Comparison of ENCODE assay signal across 9 mouse cellular contexts in genomic region chr1:72869681-72870614, GRCm38 (mm10). TPM values are rescaled to one million over a fixed set of nuclear protein-coding genes. Genes with fewer than 3 reads are reported as not detected.
DNase-seq lines count a peak whose midpoint lies in the region; ATAC-seq and TF ChIP-seq lines count a peak whose summit lies in the region.
"Had no signal": no experiment of that assay in that cellular context is flagged by ENCODE, and none has a peak within 500 bp of the region (broad histone marks: within the 10 kb centered on the region; RNA-seq: fewer than 3 reads in every experiment).

No protein-coding gene starts in this region.

- H3K4me2 ChIP-seq in intestine, postnatal 0 days (replicated peaks; ENCODE audit: low read depth) = peak overlapping the region; percentile 83
- H3K4me2 ChIP-seq in limb, embryonic 15.5 days = peak overlapping the region; percentile 81
- H3K4me2 ChIP-seq in midbrain, embryonic 15.5 days = peak overlapping the region; percentile 99
- peak overlapping the region; percentile 83 for H3K4me2 ChIP-seq in stomach, embryonic 14.5 days (replicated peaks; ENCODE audit: low read depth, low read length)

- ATAC-seq in cerebellum, adult (ENCODE audit: insufficient number of reproducible peaks, low FRiP score, low TSS enrichment) = no peak
- ATAC-seq in intestine, postnatal 0 days = peak; percentile 34; the same call in 1 of the 2 replicates
- peak; percentile 35; the same call in 1 of the 2 replicates for ATAC-seq in limb, embryonic 15.5 days (ENCODE audit: insufficient number of reproducible peaks, low FRiP score, low TSS enrichment, low read depth)
- no peak for ATAC-seq in midbrain, embryonic 15.5 days (replicated peaks)
- peak; percentile 7; the same call in 1 of the 2 replicates for ATAC-seq in stomach, embryonic 14.5 days (ENCODE audit: insufficient number of reproducible peaks, insufficient read depth, low FRiP score, low read depth)

- 8% methylated on average over 22 of the region's 22 CpGs for WGBS in intestine, postnatal 0 days
- 5% methylated on average over 22 of the region's 22 CpGs for WGBS in limb, embryonic 15.5 days
- 5% methylated on average over 22 of the region's 22 CpGs for WGBS in midbrain, embryonic 15.5 days
- 6% methylated on average over 22 of the region's 22 CpGs for WGBS in stomach, embryonic 14.5 days

- H3K27ac ChIP-seq in intestine, postnatal 0 days (ENCODE audit: low read depth, low read length) = no peak overlapping the region
- peak overlapping the region; percentile 35 for H3K27ac ChIP-seq in limb, embryonic 15.5 days
- peak overlapping the region; percentile 84; the same call in 1 of the 2 replicates for H3K27ac ChIP-seq in midbrain, embryonic 15.5 days
- H3K27ac ChIP-seq in stomach, embryonic 14.5 days (ENCODE audit: low read length) = peak overlapping the region; percentile 56
- H3K27ac ChIP-seq: macrophage had no signal

- peaks cover 25% of the 10 kb centered on the region; the same call in 1 of the 2 replicates for H3K27me3 ChIP-seq in intestine, postnatal 0 days (replicated peaks; ENCODE audit: control insufficient read depth, insufficient read depth, low read length)
- peaks cover 5% of the 10 kb centered on the region; the same call in 1 of the 2 replicates for H3K27me3 ChIP-seq in limb, embryonic 15.5 days
- H3K27me3 ChIP-seq in midbrain, embryonic 15.5 days (replicated peaks) = peaks cover 7% of the 10 kb centered on the region
- no peaks in the 10 kb centered on the region for H3K27me3 ChIP-seq in stomach, embryonic 14.5 days (ENCODE audit: control insufficient read depth, insufficient read depth, low read length)

- H3K9ac ChIP-seq in intestine, postnatal 0 days (ENCODE audit: low read depth, low read length) = no peak overlapping the region
- no peak overlapping the region for H3K9ac ChIP-seq in limb, embryonic 15.5 days
- H3K9ac ChIP-seq in midbrain, embryonic 15.5 days = peak overlapping the region; percentile 46; the same call in 1 of the 2 replicates
- H3K9ac ChIP-seq in stomach, embryonic 14.5 days (replicated peaks; ENCODE audit: low read depth, low read length) = no peak overlapping the region

- peak; percentile 62 for DNase-seq in cerebellum, adult 11 months
- peak; percentile 88 for DNase-seq in embryo, embryonic 9.5 days (ENCODE audit: extremely low spot score)
- peak; percentile 81 to 86 for DNase-seq in heart, adult 18-20 months

- H3K4me1 ChIP-seq in intestine, postnatal 0 days (replicated peaks; ENCODE audit: control insufficient read depth, insufficient read depth, low read length) = peaks cover 3% of the 10 kb centered on the region
- H3K4me1 ChIP-seq in limb, embryonic 15.5 days = peaks cover 70% of the 10 kb centered on the region
- peaks cover 59% of the 10 kb centered on the region for H3K4me1 ChIP-seq in midbrain, embryonic 15.5 days
- peaks cover 22% of the 10 kb centered on the region for H3K4me1 ChIP-seq in stomach, embryonic 14.5 days (ENCODE audit: control insufficient read depth, insufficient read depth, low read length)

- no peaks in the 10 kb centered on the region for H3K36me3 ChIP-seq in intestine, postnatal 0 days (ENCODE audit: control insufficient read depth, insufficient read depth)
- H3K36me3 ChIP-seq in limb, embryonic 15.5 days = peaks cover 15% of the 10 kb centered on the region; the same call in 1 of the 2 replicates
- H3K36me3 ChIP-seq in midbrain, embryonic 15.5 days (replicated peaks) = no peaks in the 10 kb centered on the region
- H3K36me3 ChIP-seq in stomach, embryonic 14.5 days (ENCODE audit: control insufficient read depth, insufficient read depth, low read length) = peaks cover 9% of the 10 kb centered on the region; the same call in 1 of the 2 replicates

- H3K4me3 ChIP-seq in intestine, postnatal 0 days (ENCODE audit: low read depth, low read length) = peak overlapping the region; percentile 33
- peak overlapping the region; percentile 63 for H3K4me3 ChIP-seq in limb, embryonic 15.5 days
- peak overlapping the region; percentile 58 for H3K4me3 ChIP-seq in midbrain, embryonic 15.5 days
- H3K4me3 ChIP-seq in stomach, embryonic 14.5 days (ENCODE audit: low read depth, low read length) = peak overlapping the region; percentile 69

- no peaks in the 10 kb centered on the region for H3K9me3 ChIP-seq in intestine, postnatal 0 days (ENCODE audit: control insufficient read depth)
- H3K9me3 ChIP-seq in limb, embryonic 15.5 days = no peaks in the 10 kb centered on the region
- no peaks in the 10 kb centered on the region for H3K9me3 ChIP-seq in midbrain, embryonic 15.5 days
- H3K9me3 ChIP-seq in stomach, embryonic 14.5 days (ENCODE audit: control insufficient read depth, low read depth, low read length) = no peaks in the 10 kb centered on the region

- TF ChIP-seq CTCF in intestine, postnatal 0 days (IDR thresholded peaks at IDR 0.05; ENCODE audit: low read depth) = no peak

RNA-seq across cellular contexts. Expression of gene Igfbp5, which starts 4.7 kb away (rescaled TPM):
- 100 to 1,000 TPM in 1 of 2 experiments, 10 to 100 TPM in 1; 80.7 to 123 TPM for total RNA-seq in heart, adult 18-20 months (2021)
- polyA plus RNA-seq in intestine, postnatal 0 days (2015; fragmentation: Nextera tagmentation; extraction: Ambion mirVana) = 14.3 and 14.6 TPM in 2 replicates
- 108 and 118 TPM in 2 replicates for polyA plus RNA-seq in limb, embryonic 15.5 days (2015; fragmentation: Nextera tagmentation; extraction: Ambion mirVana)
- 38.4 and 39.6 TPM in 2 replicates for polyA plus RNA-seq in midbrain, embryonic 15.5 days (2015; fragmentation: Nextera tagmentation; extraction: Ambion mirVana)
- 126 and 127 TPM in 2 replicates for polyA plus RNA-seq in stomach, embryonic 14.5 days (2014; fragmentation: Nextera tagmentation; extraction: Ambion mirVana)

RNA-seq across cellular contexts. Expression of gene Igfbp2, which starts 45.6 kb away (rescaled TPM):
- total RNA-seq in heart, adult 18-20 months (2021) = under 1 TPM; 0.37 to 0.51 TPM
- 75.6 and 94.0 TPM in 2 replicates for polyA plus RNA-seq in intestine, postnatal 0 days (2015; fragmentation: Nextera tagmentation; extraction: Ambion mirVana)
- polyA plus RNA-seq in limb, embryonic 15.5 days (2015; fragmentation: Nextera tagmentation; extraction: Ambion mirVana) = 379 and 399 TPM in 2 replicates
- polyA plus RNA-seq in midbrain, embryonic 15.5 days (2015; fragmentation: Nextera tagmentation; extraction: Ambion mirVana) = 329 and 430 TPM in 2 replicates
- 631 and 633 TPM in 2 replicates for polyA plus RNA-seq in stomach, embryonic 14.5 days (2014; fragmentation: Nextera tagmentation; extraction: Ambion mirVana)
- polyA plus RNA-seq: macrophage had no signal

Comparison
In these comparisons a context has a peak if more than half of its experiments do, and no peak if none do; other contexts are left out.
1. ATAC-seq: peak in intestine, postnatal 0 days (single experiment), limb, embryonic 15.5 days (single experiment) and stomach, embryonic 14.5 days (single experiment); none in cerebellum, adult (single experiment) and midbrain, embryonic 15.5 days (single experiment).
2. Peak in every context shown above with its lines, with median percentiles within 50 percentile points of each other: DNase-seq, H3K4me2 ChIP-seq and H3K4me3 ChIP-seq.